Mouse (Mus musculus): Measurements from ENCODE around the gene Glrx3. TPM values are rescaled to one million over a fixed set of nuclear protein-coding genes. Genes with fewer than 3 reads are reported as not detected.

The Glrx3 gene
- total and polyA plus RNA-seq, 3 experiments = 182 to 372 (median 279) TPM

- no peak overlapping the region for H3K4me3 ChIP-seq (replicated peaks in 1 of 3; ENCODE audit: low read depth in 2 of 3, low read length in 2 of 3, poor library complexity in 1 of 3)
Measured at GRCm38 (mm10) chr7:137398973-137399372, 38.4 kb upstream of the Glrx3 start.

DNA sequence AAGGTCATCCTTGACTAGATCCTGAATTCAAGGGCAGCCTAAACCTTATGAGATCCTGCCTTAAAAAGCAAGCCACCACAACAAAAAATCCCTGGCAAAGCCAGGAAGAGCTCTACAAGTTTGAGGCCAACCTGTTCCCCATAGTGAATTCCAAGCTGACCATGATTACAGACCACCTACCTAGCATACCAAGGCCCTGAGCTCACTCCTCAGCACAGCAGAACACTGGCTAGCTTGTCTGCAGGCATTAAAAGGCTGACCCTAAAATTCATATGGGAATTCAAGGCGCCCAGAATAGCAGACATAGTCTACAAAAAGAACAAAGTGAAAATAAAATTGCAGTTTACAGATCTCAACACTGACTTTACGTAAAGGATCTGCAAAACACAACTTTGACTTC lies 33.3 kb upstream of the Glrx3 start:
- dilution Hi-C loops (cut with MboI; ENCODE audit: extremely low pct_ligation_motif_present, extremely low pct_unique_long_range_greater_than_20kb, low sequenced_read_pairs) = no loop called here
- peaks cover 10 to 26% of the 10 kb centered on the region in 2 experiments for H3K4me1 ChIP-seq (ENCODE audit: control insufficient read depth in 1 of 2, insufficient read depth in 2 of 2)
- TF ChIP-seq MAX (IDR thresholded peaks at IDR 0.05; ENCODE audit: low read length) (no peak), MAZ (IDR thresholded peaks at IDR 0.05; ENCODE audit: low read depth, low read length) (no peak), POLR2AphosphoS2 (IDR thresholded peaks at IDR 0.05; ENCODE audit: low read depth, low read length) (no peak), POLR2A (IDR thresholded peaks at IDR 0.05; ENCODE audit: low read depth, low read length) (no peak), GABPA (IDR thresholded peaks at IDR 0.05; ENCODE audit: insufficient replicate concordance, low read depth, low read length) (no peak), KAT2A (IDR thresholded peaks at IDR 0.05; ENCODE audit: insufficient replicate concordance, low read length) (no peak), USF1 (IDR thresholded peaks at IDR 0.05; ENCODE audit: low read depth, low read length) (no peak), HCFC1 (IDR thresholded peaks at IDR 0.05; ENCODE audit: low read depth, low read length) (no peak), ETS1 (conservative IDR thresholded peaks at IDR 0.05; ENCODE audit: low read depth, low read length) (no peak), TBP (conservative IDR thresholded peaks at IDR 0.05; ENCODE audit: low read depth, low read length) (no peak), JUND (conservative IDR thresholded peaks at IDR 0.05; ENCODE audit: low read depth, low read length) (no peak), ZKSCAN1 (IDR thresholded peaks at IDR 0.05; ENCODE audit: borderline replicate concordance, low read depth, low read length) (no peak), NELFE (IDR thresholded peaks at IDR 0.05; ENCODE audit: low read depth, low read length) (no peak), MXI1 (IDR thresholded peaks at IDR 0.05; ENCODE audit: low read depth, low read length) (no peak), SMC3 (IDR thresholded peaks at IDR 0.05; ENCODE audit: low read depth, low read length) (no peak), MAFK (IDR thresholded peaks at IDR 0.05; ENCODE audit: insufficient replicate concordance, low read length) (no peak), USF2 (conservative IDR thresholded peaks at IDR 0.05; ENCODE audit: low read depth, low read length) (no peak)

More at GRCm38 (mm10) chr7:137398973-137399372, 38.4 kb upstream of the Glrx3 start:
- H3K9ac ChIP-seq (ENCODE audit: insufficient read depth, low read depth) = no peak overlapping the region
- in situ Hi-C loops (cut with MboI; ENCODE audit: low pct_ligation_motif_present, low pct_unique_long_range_greater_than_20kb, low sequenced_read_pairs) = no loop called here
- no peaks in the 10 kb centered on the region for H3K36me3 ChIP-seq (replicated peaks in 1 of 2; ENCODE audit: control insufficient read depth in 1 of 2, insufficient read depth in 1 of 2, low read length in 1 of 2)
- no peak overlapping the region for H3K27ac ChIP-seq (ENCODE audit: insufficient read depth, low read depth)
- no peak for DNase-seq (ENCODE audit: extremely low read depth)
- H3K4me1 ChIP-seq (ENCODE audit: control insufficient read depth in 1 of 2, insufficient read depth in 2 of 2) = peaks cover 2% of the 10 kb centered on the region in 2 experiments; a peak in 1 of 4 replicates
- H3K9me3 ChIP-seq (replicated peaks; ENCODE audit: low read length) = peaks cover 8% of the 10 kb centered on the region
- TF ChIP-seq JUN (IDR thresholded peaks at IDR 0.05; ENCODE audit: insufficient read depth, low read depth, low read length) = no peak
- no peak for TF ChIP-seq ZKSCAN1 (IDR thresholded peaks at IDR 0.05; ENCODE audit: borderline replicate concordance, low read depth, low read length)
- no peak for TF ChIP-seq BHLHE40 (IDR thresholded peaks at IDR 0.05; ENCODE audit: low read depth, low read length)
- TF ChIP-seq TBP (conservative IDR thresholded peaks at IDR 0.05; ENCODE audit: low read depth, low read length) = no peak
- no peak for TF ChIP-seq TCF12 (IDR thresholded peaks at IDR 0.05; ENCODE audit: low read depth, low read length)
- TF ChIP-seq ZMIZ1 (IDR thresholded peaks at IDR 0.05; ENCODE audit: low read depth, low read length) = no peak
- no peak for TF ChIP-seq ZNF384 (IDR thresholded peaks at IDR 0.05; ENCODE audit: low read depth, low read length)
- peaks cover 9% of the 10 kb centered on the region for H3K27me3 ChIP-seq (replicated peaks)
- dilution Hi-C loops (cut with MboI; ENCODE audit: extremely low pct_ligation_motif_present, extremely low pct_unique_long_range_greater_than_20kb, low sequenced_read_pairs) = no loop called here
- H3K4me2 ChIP-seq (ENCODE audit: insufficient read depth, low read depth, poor library complexity, severe bottlenecking) = no peak overlapping the region
- H3K79me2 ChIP-seq (replicated peaks; ENCODE audit: control insufficient read depth, extremely low read depth, insufficient read depth, poor library complexity, severe bottlenecking) = no peaks in the 10 kb centered on the region

More for the DNA sequence above, 33.3 kb upstream of the Glrx3 start:
- Histone ChIP-seq H3K27me3 (replicated peaks) (peaks cover 34% of the 10 kb centered on the region), H3K36me3 (replicated peaks in 1 of 2; ENCODE audit: control insufficient read depth in 1 of 2, insufficient read depth in 1 of 2, low read length in 1 of 2) (no peaks in the 10 kb centered on the region), H3K9me3 (replicated peaks; ENCODE audit: low read length) (peaks cover 13% of the 10 kb centered on the region), H3K9ac (ENCODE audit: insufficient read depth, low read depth) (no peak overlapping the region), H3K79me2 (replicated peaks; ENCODE audit: control insufficient read depth, extremely low read depth, insufficient read depth, poor library complexity, severe bottlenecking) (no peaks in the 10 kb centered on the region; the same call in 1 of the 2 replicates), H3K4me2 (ENCODE audit: insufficient read depth, low read depth, poor library complexity, severe bottlenecking) (no peak overlapping the region), H3K27ac (ENCODE audit: insufficient read depth, low read depth) (no peak overlapping the region), H3K4me3 (replicated peaks in 1 of 3; ENCODE audit: low read depth in 2 of 3, low read length in 2 of 3, poor library complexity in 1 of 3) (no peak overlapping the region)
- DNase-seq (ENCODE audit: extremely low read depth) = no peak
- in situ Hi-C loops (cut with MboI; ENCODE audit: low pct_ligation_motif_present, low pct_unique_long_range_greater_than_20kb, low sequenced_read_pairs) = no loop called here

Measured in CH12.LX (cell line).